Mouse (Mus musculus) liver, embryonic 14 days (tissue): Measurements from ENCODE around the gene Pxdn. TPM values are rescaled to one million over a fixed set of nuclear protein-coding genes. Genes with fewer than 3 reads are reported as not detected.

Experiments
- polyA plus RNA-seq: library from polyadenylated mRNA; depleted of rRNA; stranded (reverse); fragments of >200 nt; gene quantifications from 2 replicates; pipeline ENCODE4 v1.2.3, GENCODE M21; 2012; rRNA removed

Pxdn gene
- polyA plus RNA-seq: 2.8 and 4.0 TPM in 2 replicates

GRCm38 (mm10) chr12:29937308-29937707, at the start of gene Pxdn:
TSS of gene Pxdn (plus strand) at chr12:29937608.

Other genes with a start within 250 kb of the Pxdn start
- gene Tpo, start 195.0 kb downstream of the Pxdn start, polyA plus RNA-seq: not detected in 2 replicates